Mouse (Mus musculus) monocyte, adult 5-6 weeks (primary cell): ENCODE measurements around the gene Trim9. TPM values are rescaled to one million over a fixed set of nuclear protein-coding genes. Genes with fewer than 3 reads are reported as not detected.

ENCODE experiments used
- ATAC-seq: fragments of 153-309, 156-312 bp; replicated peaks from 2 replicates; pipeline ENCODE4 v1.8.0; 2017; ENCODE audit warnings: mild to moderate bottlenecking; ENCODE audit not compliant: low TSS enrichment, insufficient number of reproducible peaks, severe bottlenecking, poor library complexity, low FRiP score
- total RNA-seq: library from RNA; stranded (forward); fragments of 200-1000, 200-491, 200-594 nt; gene quantifications from 3 replicates; pipeline ENCODE4 v1.2.3, GENCODE M21; 2017

The Trim9 gene
- total RNA-seq, 1 experiment from 2014 or later = not detected

DNA sequence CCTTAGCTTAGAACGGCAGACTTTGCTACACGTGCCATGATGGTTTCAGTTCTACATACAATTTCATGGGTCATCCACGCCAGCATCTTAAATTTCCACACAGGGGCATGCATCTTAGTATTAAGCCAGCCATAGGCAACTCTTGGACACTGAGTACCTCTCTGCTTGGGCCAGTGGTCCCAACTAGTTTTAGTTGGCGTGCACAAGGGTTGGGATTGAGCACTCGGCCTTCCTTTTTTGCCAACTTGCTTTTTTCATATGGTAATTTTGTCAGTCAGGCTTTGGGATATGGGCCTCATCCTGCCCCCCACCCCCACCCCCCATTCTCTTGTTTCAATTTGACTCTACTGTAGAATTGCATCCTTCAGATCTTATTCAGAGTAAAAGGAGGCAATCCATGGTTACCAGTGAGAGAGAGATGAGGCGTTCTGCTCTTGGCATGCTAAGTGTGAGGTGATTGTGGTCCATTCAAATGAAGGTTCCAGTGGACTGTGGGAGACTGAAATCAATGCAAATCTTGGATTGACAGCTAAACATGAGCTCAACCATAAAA lies 14.1 kb downstream of the Trim9 start:
- ATAC-seq = no peak

GRCm38 (mm10) chr12:70329059-70329458 lies 18.4 kb downstream of the Trim9 start:
- no peak for ATAC-seq

DNA sequence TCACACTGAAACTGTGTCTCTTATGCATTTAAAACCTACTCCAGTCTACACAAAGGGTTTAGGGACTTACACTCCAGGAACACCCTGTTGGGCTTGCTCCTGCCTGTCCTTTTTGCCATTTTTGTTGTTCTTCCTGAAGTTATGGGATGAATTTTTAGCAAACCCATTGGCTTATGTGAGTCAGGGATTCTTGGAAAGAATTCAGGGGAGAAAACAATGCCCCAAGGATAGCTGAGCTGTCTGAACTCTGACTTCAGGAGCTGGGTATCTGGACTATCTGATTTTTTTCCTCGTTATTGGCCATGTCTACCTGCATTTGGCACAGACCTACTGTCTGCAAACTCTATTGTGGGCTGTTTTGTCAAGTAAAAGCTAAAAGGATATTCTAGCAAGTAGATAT lies 20.5 kb downstream of the Trim9 start:
- ATAC-seq = no peak

GRCm38 (mm10) chr12:70326393-70326792 lies 21.0 kb downstream of the Trim9 start:
- no peak for ATAC-seq

DNA sequence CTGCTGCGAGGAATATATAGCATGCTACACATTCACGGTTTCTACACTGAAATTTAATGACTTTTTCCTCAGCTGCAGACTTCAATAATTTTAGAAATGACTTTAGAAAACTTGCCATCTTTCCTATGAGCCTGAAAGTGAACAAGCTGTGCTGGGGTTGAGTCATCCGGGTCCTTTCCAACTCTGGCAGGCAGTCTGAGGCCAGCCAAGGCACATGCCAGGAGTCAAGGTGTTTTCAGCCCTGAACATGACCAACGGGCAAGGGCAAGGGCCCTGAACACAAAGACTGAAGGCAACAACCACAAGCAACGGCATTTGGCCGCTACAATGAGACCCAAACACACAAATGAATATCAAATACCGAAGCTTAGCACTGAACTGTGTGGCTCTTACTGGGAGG lies 21.6 kb downstream of the Trim9 start:
- ATAC-seq = no peak

DNA sequence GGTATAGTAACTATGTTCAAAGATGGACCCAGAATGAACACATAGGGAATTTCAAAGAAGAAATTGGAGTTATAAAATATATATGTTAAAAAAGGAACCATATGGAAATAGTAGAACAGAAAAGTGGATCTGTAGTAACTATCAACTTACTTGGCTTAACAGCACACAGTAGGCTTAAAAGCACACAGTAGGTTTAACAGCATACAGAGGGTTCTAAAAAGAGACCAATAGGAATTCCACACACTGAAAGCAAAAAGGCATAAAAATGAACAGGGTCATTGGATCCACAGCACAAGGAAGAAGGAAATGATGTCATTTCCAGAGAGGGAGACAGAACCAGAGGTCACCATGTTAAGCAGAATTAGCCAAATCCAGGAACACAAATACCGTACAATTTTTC lies 24.6 kb downstream of the Trim9 start:
- no peak for ATAC-seq

DNA sequence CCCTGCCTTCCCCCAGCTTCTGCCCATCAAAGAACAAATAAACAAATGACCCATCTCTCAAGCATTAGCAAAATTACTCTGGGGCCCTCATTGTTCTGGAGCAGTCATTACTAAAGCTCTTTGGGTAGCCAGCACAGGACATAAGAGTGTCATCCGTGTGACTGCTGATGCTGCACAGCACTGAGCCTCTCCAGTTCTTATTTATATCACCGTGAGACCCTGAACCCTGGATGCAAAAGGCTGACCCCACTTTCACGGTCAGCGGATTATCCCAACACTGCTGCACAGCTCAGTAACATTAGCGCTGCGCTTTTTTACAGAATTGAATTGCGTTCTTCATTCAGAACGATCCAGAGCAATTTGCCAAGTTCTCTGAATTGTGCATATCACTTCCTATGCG lies 31.3 kb downstream of the Trim9 start:
- ATAC-seq = no peak

DNA sequence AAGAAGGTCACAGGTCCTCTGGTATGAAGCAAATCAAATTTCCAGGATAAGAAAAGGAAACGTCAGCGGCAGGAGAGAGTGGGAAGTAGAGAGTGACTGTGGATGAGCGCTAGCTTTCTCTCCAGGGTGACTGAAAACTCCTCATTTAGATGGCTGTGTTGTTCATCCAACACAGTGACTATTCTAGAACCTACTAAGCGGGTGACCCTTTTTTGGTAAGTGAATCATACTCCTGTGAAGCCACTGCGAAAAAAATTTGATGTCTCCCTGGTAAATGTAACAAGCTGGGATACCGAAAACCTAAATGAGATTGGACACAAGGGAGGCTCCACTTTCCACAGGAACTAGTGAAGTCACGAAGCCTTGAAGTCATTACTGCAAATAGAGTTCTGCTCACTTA lies 39.5 kb downstream of the Trim9 start:
- ATAC-seq = no peak

DNA sequence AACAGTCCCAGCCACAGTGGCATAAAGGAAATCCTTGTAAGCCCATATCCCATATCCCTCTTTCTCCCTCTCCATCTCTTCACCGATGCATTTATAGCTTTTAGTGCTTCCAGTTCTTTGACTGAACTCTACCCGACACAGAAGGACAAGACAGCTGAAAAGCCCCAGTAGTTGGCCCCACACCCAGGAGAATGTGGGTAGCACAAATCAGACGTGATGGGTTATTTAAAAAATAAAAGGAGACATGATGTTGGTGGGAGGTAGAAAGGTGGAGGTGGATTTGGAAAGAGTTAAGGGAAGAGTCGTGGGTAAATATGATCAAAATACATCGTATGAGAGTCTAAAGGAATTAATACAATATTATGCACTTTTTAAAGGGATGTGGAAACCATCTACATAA lies 40.4 kb downstream of the Trim9 start:
- ATAC-seq = no peak

GRCm38 (mm10) chr12:70304014-70304413 lies 43.4 kb downstream of the Trim9 start:
- ATAC-seq = no peak

DNA sequence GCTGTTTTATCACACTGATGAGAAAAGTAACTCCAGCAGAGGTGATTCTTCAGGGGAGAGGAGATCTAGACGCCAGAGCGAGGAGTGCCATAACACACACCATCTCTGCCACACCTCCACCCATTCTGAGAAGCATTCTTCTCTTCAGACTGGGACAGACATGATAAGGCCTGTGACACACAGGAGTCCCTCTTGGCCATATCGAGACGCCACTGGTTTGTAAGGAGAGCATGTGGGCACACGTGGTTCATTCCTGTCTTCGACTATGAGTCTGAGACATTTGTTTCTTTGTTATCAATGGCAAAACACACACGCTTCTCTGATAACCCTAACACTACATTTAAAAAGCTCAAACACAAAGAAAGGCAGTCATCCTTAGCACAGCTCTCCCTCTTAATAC lies 43.9 kb downstream of the Trim9 start:
- ATAC-seq = no peak

DNA sequence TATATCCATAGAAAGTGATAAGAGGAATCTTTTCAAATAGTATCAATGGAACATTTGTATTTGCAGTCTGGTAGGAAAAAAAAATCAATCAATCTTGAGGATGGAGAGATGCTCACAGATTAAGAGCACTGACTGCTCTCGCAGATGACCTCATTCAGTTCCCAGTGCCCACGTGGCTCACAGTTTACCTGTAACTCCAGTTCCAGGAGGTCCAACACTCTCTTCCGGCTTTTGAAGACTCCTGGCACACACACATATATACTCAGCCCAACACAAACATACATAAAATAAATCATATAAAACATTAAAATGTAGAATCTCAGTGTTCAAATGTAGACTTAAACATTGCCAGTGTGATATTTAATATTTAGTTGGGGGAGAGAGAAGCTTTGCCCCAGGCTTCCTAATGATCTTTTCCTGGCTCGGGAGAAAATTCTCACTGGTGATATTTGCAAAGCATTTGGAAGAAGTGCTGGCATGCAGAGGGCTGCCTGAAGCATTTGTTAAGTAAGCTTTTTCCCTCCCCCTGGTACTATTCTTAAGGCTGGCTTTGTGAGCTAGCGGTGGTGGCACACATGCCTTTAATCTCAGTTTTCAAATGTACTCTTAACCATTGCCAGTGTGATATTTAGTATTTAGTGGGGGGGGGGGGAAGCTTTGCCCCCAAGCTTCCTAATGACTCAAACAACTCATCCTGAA lies 45.2 kb downstream of the Trim9 start:
- no peak for ATAC-seq

GRCm38 (mm10) chr12:70293927-70294684 lies 53.3 kb downstream of the Trim9 start:
- no peak for ATAC-seq

- no peak for ATAC-seq
Observed at GRCm38 (mm10) chr12:70293165-70293926, 54.1 kb downstream of the Trim9 start.

- ATAC-seq = no peak
Observed at GRCm38 (mm10) chr12:70285521-70285920, 61.9 kb downstream of the Trim9 start.

DNA sequence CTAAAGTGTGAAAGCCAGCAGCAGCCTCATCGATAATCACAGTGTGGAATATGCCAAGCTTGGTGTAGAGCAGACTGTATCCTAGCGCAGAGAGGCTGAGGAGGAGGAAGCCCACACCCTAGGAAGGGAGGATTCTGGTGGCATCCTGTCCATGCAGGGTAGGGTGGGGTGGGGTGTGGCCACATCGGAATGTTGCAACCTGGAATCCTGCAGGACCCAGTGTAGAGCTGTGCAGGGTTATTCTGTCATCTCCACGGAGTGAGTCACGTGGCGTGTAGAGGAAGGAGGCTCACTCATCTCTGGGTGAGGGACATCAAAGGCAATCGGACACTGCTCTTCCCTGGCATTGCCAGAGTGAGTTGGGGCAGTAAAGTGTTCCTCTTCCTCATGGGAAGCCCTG lies 62.4 kb downstream of the Trim9 start:
- no peak for ATAC-seq

DNA sequence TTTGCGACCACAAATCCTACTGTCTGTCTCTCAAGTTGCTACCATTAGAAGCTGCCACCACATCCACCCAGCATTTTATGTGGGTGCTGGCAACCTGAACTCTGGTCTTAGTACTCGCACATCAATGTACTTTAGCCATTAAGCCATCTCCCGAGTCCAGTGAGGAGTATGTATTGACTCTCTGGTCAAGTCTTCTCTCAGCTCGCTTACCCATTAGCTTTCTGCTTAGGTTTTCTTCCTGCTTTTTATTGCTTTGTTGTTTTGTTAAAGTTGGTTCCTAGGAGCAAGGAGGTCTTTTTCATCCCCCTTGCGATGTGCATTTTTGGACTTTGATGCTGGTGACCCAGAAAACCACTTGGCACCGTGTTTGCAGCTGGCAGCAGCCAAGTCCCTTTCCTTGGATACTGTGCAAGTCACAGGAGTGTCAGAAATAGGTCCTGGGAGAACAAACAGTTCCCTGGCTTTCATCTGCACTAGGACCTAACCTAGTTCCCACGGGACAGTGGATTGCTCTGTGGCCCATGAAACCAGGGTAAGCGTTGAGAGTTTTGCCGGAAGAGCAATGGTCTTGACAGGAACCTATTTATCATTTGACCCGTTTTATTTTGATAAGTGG lies 64.2 kb downstream of the Trim9 start:
- ATAC-seq = no peak

GRCm38 (mm10) chr12:70280930-70281329 lies 66.5 kb downstream of the Trim9 start:
- ATAC-seq = no peak

GRCm38 (mm10) chr12:70280381-70280780 lies 67.0 kb downstream of the Trim9 start:
- peak; percentile 47; the same call in 1 of the 2 replicates for ATAC-seq
